Mouse (Mus musculus) bone marrow macrophage, adult 2 months (primary cell): ENCODE data around the gene Txk.

Source experiments
- CTCF ChIP-seq: IDR thresholded peaks from 2 replicates; pipeline ENCODE4 v1.5.1; 2012; ENCODE audit warnings: low read depth, mild to moderate bottlenecking, low read length, moderate library complexity
- POLR2A ChIP-seq: IDR thresholded peaks from 2 replicates; pipeline ENCODE4 v1.6.1; 2012; ENCODE audit warnings: mild to moderate bottlenecking, low read depth, low read length, borderline replicate concordance

- no peak for TF ChIP-seq CTCF
- no peak for TF ChIP-seq POLR2A
These were observed 6.1 kb downstream of the Txk start for GRCm38 (mm10) chr5:72746461-72746860.
